Mouse (Mus musculus) spleen, embryonic (tissue): ENCODE data around the gene Galnt18.

Experiments used
- CTCF ChIA-PET: fragments of 350-600 bp; sonication (Branson Sonifier 250); formaldehyde crosslinking; loops from one replicate; lab custom pipeline; 2022; lab: Charles Lee

Galnt18 gene

GRCm38 (mm10) chr7:111486811-111487333 lies 292.9 kb downstream of the Galnt18 start:
- CTCF ChIA-PET = interaction anchor here (0.5 kb wide), 1 partner anchor 970 kb away, joined by 3 read pairs; no protein-coding TSS in a partner anchor

GRCm38 (mm10) chr7:111483896-111484295 lies 295.9 kb downstream of the Galnt18 start:
- CTCF ChIA-PET = no interaction called here

GRCm38 (mm10) chr7:111483321-111483720 lies 296.5 kb downstream of the Galnt18 start:
- CTCF ChIA-PET = no interaction called here

GRCm38 (mm10) chr7:111467715-111468114 lies 312.1 kb downstream of the Galnt18 start:
- CTCF ChIA-PET = no interaction called here

- CTCF ChIA-PET = no interaction called here
Measured at GRCm38 (mm10) chr7:111466720-111467119, 313.1 kb downstream of the Galnt18 start.

- CTCF ChIA-PET = no interaction called here
Measured at GRCm38 (mm10) chr7:111466121-111466520, 313.7 kb downstream of the Galnt18 start.

- CTCF ChIA-PET = no interaction called here
Measured at GRCm38 (mm10) chr7:111459716-111460115, 320.1 kb downstream of the Galnt18 start.

- CTCF ChIA-PET = no interaction called here
Measured at GRCm38 (mm10) chr7:111456007-111456406, 323.8 kb downstream of the Galnt18 start.

GRCm38 (mm10) chr7:111455541-111455940 lies 324.2 kb downstream of the Galnt18 start:
- CTCF ChIA-PET = no interaction called here

- CTCF ChIA-PET = no interaction called here
Measured at GRCm38 (mm10) chr7:111452000-111452399, 327.8 kb downstream of the Galnt18 start.

GRCm38 (mm10) chr7:111450286-111451095 lies 329.3 kb downstream of the Galnt18 start:
- CTCF ChIA-PET = no interaction called here

- CTCF ChIA-PET = no interaction called here
Measured at GRCm38 (mm10) chr7:111433173-111433572, 346.6 kb downstream of the Galnt18 start.

- CTCF ChIA-PET = interaction anchor here (0.7 kb wide), 1 partner anchor 213 kb away, joined by 3 read pairs; no protein-coding TSS in a partner anchor
Measured at GRCm38 (mm10) chr7:111427392-111427791, 352.4 kb downstream of the Galnt18 start.
